Mouse (Mus musculus) midbrain, embryonic 16.5 days (tissue): ENCODE data around the gene Sema5a. TPM values are rescaled to one million over a fixed set of nuclear protein-coding genes. Genes with fewer than 3 reads are reported as not detected.

Source experiments
- ATAC-seq: fragments of 200-750 bp; cut with Nextera tagmentation; 2 replicates; pipeline ENCODE4 v1.8.0; 2017; ENCODE audit warnings: moderate TSS enrichment
- H3K27ac ChIP-seq: fragments of 300-500 bp; sonication (generic); 2 replicates; pipeline ENCODE4 v1.5.1; 2014; ENCODE audit warnings: mild to moderate bottlenecking, low read length, mixed read lengths
- H3K27me3 ChIP-seq: fragments of 300-500 bp; sonication (generic); 2 replicates; pipeline ENCODE4 v1.6.1; 2014; ENCODE audit warnings: low read depth, low read length, mixed read lengths; ENCODE audit not compliant: control insufficient read depth, insufficient read depth
- H3K36me3 ChIP-seq: fragments of 300-500 bp; sonication (generic); 2 replicates; pipeline ENCODE4 v1.6.1; 2014; ENCODE audit warnings: mild to moderate bottlenecking, low read length, moderate library complexity, mixed read lengths; ENCODE audit not compliant: control insufficient read depth, insufficient read depth
- H3K4me1 ChIP-seq: fragments of 300-500 bp; sonication (generic); 2 replicates; pipeline ENCODE4 v1.6.1; 2014; ENCODE audit warnings: mild to moderate bottlenecking, low read length, mixed read lengths; ENCODE audit not compliant: control insufficient read depth, insufficient read depth
- H3K4me2 ChIP-seq: fragments of 300-500 bp; sonication (generic); 2 replicates; pipeline ENCODE4 v1.6.1; 2014; ENCODE audit warnings: mild to moderate bottlenecking, low read length, mixed read lengths
- H3K4me3 ChIP-seq: fragments of 300-500 bp; sonication (generic); 2 replicates; pipeline ENCODE4 v1.5.1; 2014; ENCODE audit warnings: low read depth, mild to moderate bottlenecking, low read length, moderate library complexity, mixed read lengths
- H3K9ac ChIP-seq: fragments of 300-500 bp; sonication (generic); 2 replicates; pipeline ENCODE4 v1.6.1; 2014; ENCODE audit warnings: low read depth, low read length, mixed read lengths
- H3K9me3 ChIP-seq: fragments of 300-500 bp; sonication (generic); replicated peaks from 2 replicates; pipeline ENCODE4 v1.6.1; 2014; ENCODE audit warnings: mild to moderate bottlenecking, low read length, mixed read lengths; ENCODE audit not compliant: control insufficient read depth, poor library complexity, severe bottlenecking
- WGBS: fragments of 180-500 bp; shearing (Covaris S2); extraction: QIAGEN DNeasy Blood & Tissue Kit; methylation state at CpG from one replicate; pipeline ENCODE4 v1.1.7; 2014; 5-methylcytosine and 5-hydroxymethylcytosine counted together
- polyA plus RNA-seq: library from polyadenylated mRNA; unstranded; fragments of >200 nt; fragmentation: Nextera tagmentation; extraction: Ambion mirVana; gene quantifications from 2 replicates; pipeline ENCODE4 v1.2.1, GENCODE M21; 2015

Sema5a gene
- polyA plus RNA-seq, 1 experiment from 2014 or later, result 7.1 TPM

- H3K36me3 ChIP-seq, result no peaks in the 10 kb centered on the region
- no peak overlapping the region for H3K4me3 ChIP-seq
- H3K27me3 ChIP-seq, result no peaks in the 10 kb centered on the region
- no peak overlapping the region for H3K9ac ChIP-seq
- H3K9me3 ChIP-seq, result no peaks in the 10 kb centered on the region
- no peak overlapping the region for H3K27ac ChIP-seq
- no peak for ATAC-seq
- no peak overlapping the region for H3K4me2 ChIP-seq
- WGBS, result 96% methylated on average over 3 of the region's 3 CpGs
- no peaks in the 10 kb centered on the region for H3K4me1 ChIP-seq
Measured at GRCm38 (mm10) chr15:32377781-32378180, 133.2 kb downstream of the Sema5a start.

- ATAC-seq, result no peak
Measured at GRCm38 (mm10) chr15:32380311-32380710, 135.7 kb downstream of the Sema5a start.

GRCm38 (mm10) chr15:32382930-32383481, 138.4 kb downstream of the Sema5a start:
- Histone ChIP-seq H3K9ac (no peak overlapping the region), H3K9me3 (no peaks in the 10 kb centered on the region), H3K4me3 (no peak overlapping the region), H3K36me3 (no peaks in the 10 kb centered on the region), H3K27me3 (no peaks in the 10 kb centered on the region), H3K4me2 (no peak overlapping the region), H3K27ac (no peak overlapping the region), H3K4me1 (no peaks in the 10 kb centered on the region)
- ATAC-seq, result no peak
- 93% methylated on average over 4 of the region's 4 CpGs for WGBS

More at GRCm38 (mm10) chr15:32380311-32380710, 135.7 kb downstream of the Sema5a start:
- H3K4me2 ChIP-seq, result no peak overlapping the region
- no peaks in the 10 kb centered on the region for H3K27me3 ChIP-seq
- H3K4me1 ChIP-seq, result no peaks in the 10 kb centered on the region
- no peak overlapping the region for H3K9ac ChIP-seq
- no peaks in the 10 kb centered on the region for H3K9me3 ChIP-seq
- no peaks in the 10 kb centered on the region for H3K36me3 ChIP-seq
- H3K4me3 ChIP-seq, result no peak overlapping the region
- 89% methylated on average over 3 of the region's 3 CpGs for WGBS
- H3K27ac ChIP-seq, result no peak overlapping the region

GRCm38 (mm10) chr15:32396241-32396890, 151.8 kb downstream of the Sema5a start:
- H3K9ac ChIP-seq, result no peak overlapping the region
- ATAC-seq, result no peak
- H3K27ac ChIP-seq, result no peak overlapping the region
- H3K9me3 ChIP-seq, result no peaks in the 10 kb centered on the region
- H3K4me3 ChIP-seq, result no peak overlapping the region
- no peaks in the 10 kb centered on the region for H3K36me3 ChIP-seq
- no peak overlapping the region for H3K4me2 ChIP-seq
- H3K4me1 ChIP-seq, result no peaks in the 10 kb centered on the region
- WGBS, result 91% methylated on average over 3 of the region's 3 CpGs
- no peaks in the 10 kb centered on the region for H3K27me3 ChIP-seq

- Histone ChIP-seq H3K36me3 (no peaks in the 10 kb centered on the region), H3K4me2 (no peak overlapping the region), H3K9ac (no peak overlapping the region), H3K9me3 (no peaks in the 10 kb centered on the region), H3K27ac (no peak overlapping the region), H3K27me3 (no peaks in the 10 kb centered on the region), H3K4me3 (no peak overlapping the region), H3K4me1 (no peaks in the 10 kb centered on the region)
- no peak for ATAC-seq
- 88% methylated on average over 3 of the region's 3 CpGs for WGBS
Measured at GRCm38 (mm10) chr15:32397064-32397463, 152.5 kb downstream of the Sema5a start.

- no peak for ATAC-seq
- no peak overlapping the region for H3K4me2 ChIP-seq
- no peaks in the 10 kb centered on the region for H3K27me3 ChIP-seq
- H3K9ac ChIP-seq, result no peak overlapping the region
- 83% methylated on average over 1 of the region's 1 CpGs for WGBS
- no peak overlapping the region for H3K27ac ChIP-seq
- no peaks in the 10 kb centered on the region for H3K9me3 ChIP-seq
- no peaks in the 10 kb centered on the region for H3K36me3 ChIP-seq
- H3K4me3 ChIP-seq, result no peak overlapping the region
- H3K4me1 ChIP-seq, result no peaks in the 10 kb centered on the region
Measured at GRCm38 (mm10) chr15:32398721-32399120, 154.1 kb downstream of the Sema5a start.

- Histone ChIP-seq H3K4me2 (no peak overlapping the region), H3K9ac (no peak overlapping the region), H3K4me1 (no peaks in the 10 kb centered on the region), H3K27me3 (no peaks in the 10 kb centered on the region), H3K36me3 (no peaks in the 10 kb centered on the region), H3K4me3 (no peak overlapping the region), H3K9me3 (no peaks in the 10 kb centered on the region), H3K27ac (no peak overlapping the region)
- no peak for ATAC-seq
- 64% methylated on average over 5 of the region's 5 CpGs for whole genome bisulfite sequencing
Measured at GRCm38 (mm10) chr15:32401909-32402527, 157.4 kb downstream of the Sema5a start.

- Histone ChIP-seq H3K4me3 (no peak overlapping the region), H3K4me1 (no peaks in the 10 kb centered on the region), H3K9ac (no peak overlapping the region), H3K27ac (no peak overlapping the region), H3K4me2 (no peak overlapping the region), H3K9me3 (no peaks in the 10 kb centered on the region), H3K36me3 (no peaks in the 10 kb centered on the region), H3K27me3 (no peaks in the 10 kb centered on the region)
- WGBS, result 66% methylated on average over 8 of the region's 8 CpGs
- no peak for ATAC-seq
Measured at GRCm38 (mm10) chr15:32403321-32403720, 158.7 kb downstream of the Sema5a start.

GRCm38 (mm10) chr15:32406436-32406835, 161.8 kb downstream of the Sema5a start:
- WGBS, result 82% methylated on average over 2 of the region's 2 CpGs
- Histone ChIP-seq H3K27me3 (no peaks in the 10 kb centered on the region), H3K4me2 (no peak overlapping the region), H3K4me3 (no peak overlapping the region), H3K27ac (no peak overlapping the region), H3K4me1 (no peaks in the 10 kb centered on the region), H3K9ac (no peak overlapping the region), H3K9me3 (no peaks in the 10 kb centered on the region), H3K36me3 (no peaks in the 10 kb centered on the region)
- no peak for ATAC-seq
